In the genomic region with DNA sequence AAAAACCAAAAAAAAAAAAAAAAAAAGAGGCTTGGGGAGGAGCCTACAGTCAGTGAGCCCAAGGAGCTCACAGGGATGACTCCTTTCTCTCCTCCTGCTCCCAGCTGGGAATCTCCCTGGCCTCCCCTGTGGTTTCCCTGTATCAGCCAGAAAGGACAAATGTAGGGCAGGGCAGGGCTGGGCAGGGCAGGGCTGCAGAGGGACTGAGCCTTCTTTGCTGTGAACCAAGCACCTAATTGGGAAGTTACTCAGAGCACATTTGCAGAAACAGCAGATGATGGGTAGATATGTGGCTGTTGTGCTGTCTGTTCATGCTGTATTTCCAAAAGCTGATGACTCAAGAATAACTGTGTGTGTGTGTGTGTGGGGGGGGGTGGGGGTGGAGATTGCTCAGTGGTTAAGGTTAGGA, we compare ENCODE assay signal across 20 mouse cellular contexts. TPM values are rescaled to one million over a fixed set of nuclear protein-coding genes. Genes with fewer than 3 reads are reported as not detected.
DNase-seq lines count a peak whose midpoint lies in the region; ATAC-seq and TF ChIP-seq lines count a peak whose summit lies in the region.
"Had no signal": no experiment of that assay in that cellular context is flagged by ENCODE, and none has a peak within 500 bp of the region (broad histone marks: within the 10 kb centered on the region; RNA-seq: fewer than 3 reads in every experiment).

No protein-coding gene starts in this region.

- peaks cover 45 to 85% of the 10 kb centered on the region in 2 experiments for H3K4me1 ChIP-seq in CH12.LX (ENCODE audit: control insufficient read depth in 1 of 2, insufficient read depth in 2 of 2)
- H3K4me1 ChIP-seq in intestine, embryonic 16.5 days (ENCODE audit: control insufficient read depth, insufficient read depth, low read length): no peaks in the 10 kb centered on the region

- TF ChIP-seq RAD21 in CH12.LX (IDR thresholded peaks at IDR 0.05; ENCODE audit: low read depth, low read length): no peak

- no peak for TF ChIP-seq EP300 in CH12.LX (IDR thresholded peaks at IDR 0.05; ENCODE audit: low read length)

- no peak for TF ChIP-seq POLR2A in CH12.LX (IDR thresholded peaks at IDR 0.05; ENCODE audit: low read depth, low read length)

- H3K27me3 ChIP-seq in CH12.LX (replicated peaks): no peaks in the 10 kb centered on the region
- no peaks in the 10 kb centered on the region for H3K27me3 ChIP-seq in intestine, embryonic 16.5 days (replicated peaks; ENCODE audit: control insufficient read depth, insufficient read depth, low read length)
- H3K27me3 ChIP-seq: neural tube, embryonic 13.5 days had no signal

- H3K9ac ChIP-seq in CH12.LX (ENCODE audit: insufficient read depth, low read depth): no peak overlapping the region
- no peak overlapping the region for H3K9ac ChIP-seq in intestine, embryonic 16.5 days (ENCODE audit: low read depth, low read length)
- H3K9ac ChIP-seq: forebrain, embryonic 13.5 days; liver, embryonic 14.5 days; neural tube, embryonic 13.5 days had no signal

- no peak for TF ChIP-seq CTCF in CH12.LX (conservative IDR thresholded peaks at IDR 0.05 in 1 of 2, IDR thresholded peaks at IDR 0.05 in 1 of 2; ENCODE audit: low read depth in 2 of 2, low read length in 2 of 2)

- no peaks in the 10 kb centered on the region for H3K79me2 ChIP-seq in CH12.LX (replicated peaks; ENCODE audit: control insufficient read depth, extremely low read depth, insufficient read depth, poor library complexity, severe bottlenecking)

- no peak overlapping the region for H3K4me2 ChIP-seq in CH12.LX (ENCODE audit: insufficient read depth, low read depth, poor library complexity, severe bottlenecking)
- H3K4me2 ChIP-seq in intestine, embryonic 16.5 days (ENCODE audit: low read depth, low read length): no peak overlapping the region
- H3K4me2 ChIP-seq: forebrain, embryonic 13.5 days; neural tube, embryonic 13.5 days had no signal

- H3K27ac ChIP-seq in CH12.LX (ENCODE audit: insufficient read depth, low read depth): peak overlapping the region; percentile 72
- no peak overlapping the region for H3K27ac ChIP-seq in intestine, embryonic 16.5 days (ENCODE audit: low read length)
- H3K27ac ChIP-seq: forebrain, embryonic 13.5 days; liver, embryonic 14.5 days; neural tube, embryonic 13.5 days had no signal

- H3K9me3 ChIP-seq in CH12.LX (replicated peaks; ENCODE audit: low read length): no peaks in the 10 kb centered on the region
- H3K9me3 ChIP-seq in intestine, embryonic 16.5 days (ENCODE audit: control insufficient read depth, low read length): no peaks in the 10 kb centered on the region
- H3K9me3 ChIP-seq: forebrain, embryonic 13.5 days; neural tube, embryonic 13.5 days had no signal

- H3K4me3 ChIP-seq in CH12.LX (replicated peaks in 1 of 3; ENCODE audit: low read depth in 2 of 3, low read length in 2 of 3, poor library complexity in 1 of 3): no peak overlapping the region
- H3K4me3 ChIP-seq in intestine, embryonic 16.5 days (ENCODE audit: low read length): no peak overlapping the region
- H3K4me3 ChIP-seq: forebrain, embryonic 13.5 days; neural tube, embryonic 13.5 days had no signal

- in situ Hi-C loops in CH12.LX (cut with MboI; ENCODE audit: low pct_ligation_motif_present, low pct_unique_long_range_greater_than_20kb, low sequenced_read_pairs): no loop called here

- dilution Hi-C loops in CH12.LX (cut with MboI; ENCODE audit: extremely low pct_ligation_motif_present, extremely low pct_unique_long_range_greater_than_20kb, low sequenced_read_pairs): no loop called here

- peaks cover 0 to 3% of the 10 kb centered on the region in 2 experiments for H3K36me3 ChIP-seq in CH12.LX (replicated peaks in 1 of 2; ENCODE audit: control insufficient read depth in 1 of 2, insufficient read depth in 1 of 2, low read length in 1 of 2)
- no peaks in the 10 kb centered on the region for H3K36me3 ChIP-seq in intestine, embryonic 16.5 days (ENCODE audit: control insufficient read depth, insufficient read depth, low read length)
- H3K36me3 ChIP-seq: neural tube, embryonic 13.5 days had no signal

- ATAC-seq in megakaryocyte, adult 5-6 weeks (ENCODE audit: poor library complexity, severe bottlenecking): peak; percentile 33
- ATAC-seq in frontal cortex, adult (ENCODE audit: low TSS enrichment): no peak
- ATAC-seq in intestine, embryonic 16.5 days: no peak
- ATAC-seq: forebrain, embryonic 13.5 days; hindbrain, embryonic 16.5 days; midbrain, embryonic 16.5 days had no signal

- DNase-seq in 3T3-L1 (ENCODE audit: low read depth, low spot score) (peak; percentile 87), CH12.LX (ENCODE audit: extremely low read depth) (peak; percentile 29), ZHBTc4 (ENCODE audit: low read depth, low spot score) (peak; percentile 63)
- no peak for DNase-seq in kidney, postnatal 10 days
- DNase-seq: adrenal gland, adult 8-10 months; cerebellum, postnatal 25 days; heart, adult 18-20 months; left cerebral cortex, postnatal 4 days; lung, postnatal 36 days had no signal

TF ChIP-seq in CH12.LX, 34 proteins besides CTCF, POLR2A, EP300 and RAD21:
- no peak for TF ChIP-seq NELFE (IDR thresholded peaks at IDR 0.05; ENCODE audit: low read depth, low read length)
- no peak; the same call in 1 of the 2 replicates for TF ChIP-seq SIN3A (IDR thresholded peaks at IDR 0.05; ENCODE audit: low read length)
- TF ChIP-seq ETS1 (conservative IDR thresholded peaks at IDR 0.05; ENCODE audit: low read depth, low read length): no peak; the same call in 1 of the 2 replicates
- no peak for TF ChIP-seq BHLHE40 (IDR thresholded peaks at IDR 0.05; ENCODE audit: low read depth, low read length)
- no peak for TF ChIP-seq RCOR1 (conservative IDR thresholded peaks at IDR 0.05; ENCODE audit: low read depth, low read length)
- no peak for TF ChIP-seq TBP (conservative IDR thresholded peaks at IDR 0.05; ENCODE audit: low read depth, low read length)
- TF ChIP-seq ZNF384 (IDR thresholded peaks at IDR 0.05; ENCODE audit: low read depth, low read length): peak; percentile 66; the same call in 1 of the 2 replicates
- TF ChIP-seq NRF1 (IDR thresholded peaks at IDR 0.05; ENCODE audit: low read depth, low read length): no peak
- 0 out of 2 replicates have a peak, but pooled peaks have one; percentile 9 for TF ChIP-seq IRF4 (IDR thresholded peaks at IDR 0.05; ENCODE audit: low read depth, low read length)

RNA-seq across cellular contexts. Expression of gene 6430531B16Rik, which starts 5.6 kb away (rescaled TPM):
- 0.13 and 0.38 TPM in 2 replicates for total RNA-seq in CH12.LX (2012; rRNA removed)
- not detected in 2 replicates for total RNA-seq in CH12.LX (2014; rRNA removed)
- 0.21 and 0.33 TPM in 2 replicates for polyA plus RNA-seq in CH12.LX (2012; ENCODE audit: insufficient read length, low read depth)
- 1.1 and 1.2 TPM in 2 replicates for total RNA-seq in megakaryocyte, adult 5-6 weeks (2015)
- total RNA-seq in megakaryocyte, adult 5-6 weeks (2017): 0.89 and 2.3 TPM in 2 replicates
- polyA plus RNA-seq in intestine, embryonic 16.5 days (2015; fragmentation: Nextera tagmentation; extraction: Ambion mirVana): 0.13 TPM in 1 of 2 replicates, not detected in the other
- total RNA-seq: heart, adult 18-20 months; heart, postnatal 25 days had no signal
- polyA plus RNA-seq: liver, embryonic 14.5 days had no signal

RNA-seq across cellular contexts. Expression of gene Adam8, which starts 19.4 kb away (rescaled TPM):
- total RNA-seq in CH12.LX (2012; rRNA removed): 61.4 and 63.7 TPM in 2 replicates
- total RNA-seq in CH12.LX (2014; rRNA removed): 46.5 and 51.0 TPM in 2 replicates
- polyA plus RNA-seq in CH12.LX (2012; ENCODE audit: insufficient read length, low read depth): 43.7 and 46.3 TPM in 2 replicates
- total RNA-seq in megakaryocyte, adult 5-6 weeks (2015): 35.0 and 43.7 TPM in 2 replicates
- total RNA-seq in megakaryocyte, adult 5-6 weeks (2017): 39.3 and 51.1 TPM in 2 replicates
- 1.0 and 1.2 TPM in 2 replicates for polyA plus RNA-seq in intestine, embryonic 16.5 days (2015; fragmentation: Nextera tagmentation; extraction: Ambion mirVana)

RNA-seq across cellular contexts. Expression of gene Utf1, which starts 29.3 kb away (rescaled TPM):
- total RNA-seq in CH12.LX (2012; rRNA removed): not detected in 2 replicates
- total RNA-seq in CH12.LX (2014; rRNA removed): not detected in 2 replicates
- polyA plus RNA-seq in CH12.LX (2012; ENCODE audit: insufficient read length, low read depth): not detected in 2 replicates
- total RNA-seq in megakaryocyte, adult 5-6 weeks (2015): not detected in 2 replicates
- total RNA-seq in megakaryocyte, adult 5-6 weeks (2017): not detected in 2 replicates
- polyA plus RNA-seq in intestine, embryonic 16.5 days (2015; fragmentation: Nextera tagmentation; extraction: Ambion mirVana): not detected in 2 replicates
- total RNA-seq: adrenal gland, adult 8-10 months; heart, adult 18-20 months; heart, postnatal 25 days; layer of hippocampus, postnatal 14 days; left cerebral cortex, postnatal 4 days had no signal
- polyA plus RNA-seq: embryonic facial prominence, embryonic 14.5 days; forebrain, embryonic 13.5 days; hindbrain, embryonic 16.5 days; liver, embryonic 14.5 days; midbrain, embryonic 16.5 days; neural tube, embryonic 13.5 days had no signal
